Mouse (Mus musculus): ENCODE data around the gene Donson.

- TF ChIP-seq CTCF (IDR thresholded peaks at IDR 0.05; ENCODE audit: low read depth) (no peak), EP300 (IDR thresholded peaks at IDR 0.05; ENCODE audit: low read depth) (no peak)
Measured at GRCm38 (mm10) chr16:91627831-91628230, 60.7 kb downstream of the Donson start.

Data from heart, postnatal 0 days (tissue).